28 mouse cellular contexts compared by ENCODE assay signal in the genomic region with DNA sequence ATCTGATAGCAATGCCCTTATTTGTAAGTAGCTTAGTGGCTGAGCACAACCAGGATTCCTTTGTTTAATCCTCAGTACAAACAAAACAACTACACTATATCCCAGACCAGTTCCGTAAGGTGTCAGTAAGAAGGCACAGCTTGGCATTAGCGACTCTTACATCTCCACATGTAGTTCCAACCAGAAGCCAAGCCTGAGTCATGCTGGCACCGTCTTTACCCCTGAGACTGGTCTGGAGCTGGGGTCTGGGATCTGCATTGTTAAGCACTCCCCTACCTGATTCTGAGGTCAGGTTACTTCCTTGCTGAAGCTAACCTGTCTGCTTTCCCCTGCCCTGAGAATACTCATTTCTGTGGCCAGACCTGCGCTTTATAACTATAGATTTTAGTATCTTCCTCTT. TPM values are rescaled to one million over a fixed set of nuclear protein-coding genes. Genes with fewer than 3 reads are reported as not detected.
DNase-seq lines count a peak whose midpoint lies in the region; ATAC-seq and TF ChIP-seq lines count a peak whose summit lies in the region.
"Had no signal": no experiment of that assay in that cellular context is flagged by ENCODE, and none has a peak within 500 bp of the region (broad histone marks: within the 10 kb centered on the region; RNA-seq: fewer than 3 reads in every experiment).

No protein-coding gene starts in this region.

- TF ChIP-seq POLR2A in thymus, adult 2 months (IDR thresholded peaks at IDR 0.05; ENCODE audit: control insufficient read depth, extremely low read depth, insufficient read depth, low read length, poor library complexity): no peak

- H3K4me1 ChIP-seq in heart, embryonic 12.5 days (replicated peaks): peaks cover 38% of the 10 kb centered on the region
- peaks cover 34% of the 10 kb centered on the region for H3K4me1 ChIP-seq in thymus, adult 2 months (replicated peaks; ENCODE audit: control insufficient read depth, insufficient read depth, low read length)
- H3K4me1 ChIP-seq: forebrain, embryonic 13.5 days had no signal

- 78% methylated on average over 4 of the region's 4 CpGs for WGBS in heart, embryonic 12.5 days
- WGBS in thymus, adult 2 months: 93% methylated on average over 4 of the region's 4 CpGs

- H3K27me3 ChIP-seq in heart, embryonic 12.5 days (replicated peaks): no peaks in the 10 kb centered on the region
- H3K27me3 ChIP-seq in thymus, adult 2 months (ENCODE audit: control insufficient read depth, insufficient read depth, low read length): no peaks in the 10 kb centered on the region
- H3K27me3 ChIP-seq: forebrain, embryonic 13.5 days; heart, embryonic 15.5 days; Patski had no signal

- H3K4me2 ChIP-seq in heart, embryonic 12.5 days: no peak overlapping the region
- H3K4me2 ChIP-seq: forebrain, embryonic 13.5 days; heart, embryonic 15.5 days; hindbrain, embryonic 14.5 days had no signal

- intact Hi-C loops in heart, postnatal 10 days (cut with DNase I): no loop called here
- intact Hi-C loops in left cerebral cortex, postnatal 36 days (cut with DNase I): no loop called here

- ATAC-seq in CD4-positive, CD25-positive, alpha-beta regulatory T cell, adult 4 months: no peak
- ATAC-seq in heart, embryonic 12.5 days (ENCODE audit: insufficient number of reproducible peaks, low FRiP score): no peak
- ATAC-seq: forebrain, embryonic 13.5 days; forebrain, embryonic 16.5 days; hindbrain, postnatal 0 days; inflammation-experienced regulatory T-cells, adult 6 months; intestine, embryonic 16.5 days; Patski had no signal

- DNase-seq in CD4-positive, CD25-positive, alpha-beta regulatory T cell, adult 2 months (ENCODE audit: low read depth, low spot score): peak; percentile 15
- no peak for DNase-seq in heart, postnatal 10 days
- no peak for DNase-seq in thymus, adult 2 months
- DNase-seq in thymus, postnatal 4 days: no peak
- DNase-seq in retina, postnatal 1 day: peak; percentile 12
- no peak for DNase-seq in left cerebral cortex, postnatal 36 days (ENCODE audit: low spot score in 2 of 2)
- DNase-seq: adrenal gland, adult 2 months; adrenal gland, postnatal 14 days; B cell, adult 2 months; cerebellum, adult 11-12 months; cerebellum, adult 8-10 months; cerebellum, postnatal 14 days; gastrocnemius, postnatal 14 days; heart, adult 2 months; heart, postnatal 14 days; heart, postnatal 4 days had no signal

- H3K9ac ChIP-seq in heart, embryonic 12.5 days: 0 out of 2 replicates have a peak overlapping the region, but pooled peaks have one; percentile 16
- H3K9ac ChIP-seq: forebrain, embryonic 13.5 days; heart, embryonic 15.5 days; hindbrain, embryonic 14.5 days had no signal

- H3K36me3 ChIP-seq in heart, embryonic 12.5 days: no peaks in the 10 kb centered on the region
- H3K36me3 ChIP-seq in thymus, adult 2 months (ENCODE audit: control insufficient read depth, insufficient read depth, low read length): no peaks in the 10 kb centered on the region
- H3K36me3 ChIP-seq: forebrain, embryonic 10.5 days; heart, embryonic 10.5 days; heart, embryonic 15.5 days had no signal

- no peak for TF ChIP-seq CTCF in thymus, adult 2 months (IDR thresholded peaks at IDR 0.05; ENCODE audit: borderline replicate concordance, control insufficient read depth, extremely low read depth, insufficient read depth, low read length, poor library complexity)

- no peak overlapping the region for H3K4me3 ChIP-seq in heart, embryonic 12.5 days
- H3K4me3 ChIP-seq in thymus, adult 2 months (ENCODE audit: control insufficient read depth, insufficient read depth, low read length): no peak overlapping the region
- H3K4me3 ChIP-seq: forebrain, embryonic 10.5 days; forebrain, embryonic 13.5 days; heart, adult 2 months; heart, embryonic 10.5 days; heart, embryonic 15.5 days had no signal

- H3K9me3 ChIP-seq in heart, embryonic 12.5 days (replicated peaks): no peaks in the 10 kb centered on the region
- H3K9me3 ChIP-seq: forebrain, embryonic 10.5 days; forebrain, embryonic 13.5 days; heart, embryonic 10.5 days; heart, embryonic 15.5 days had no signal

- no peak overlapping the region for H3K27ac ChIP-seq in heart, embryonic 12.5 days (ENCODE audit: poor library complexity, severe bottlenecking)
- H3K27ac ChIP-seq in thymus, adult 2 months (ENCODE audit: control insufficient read depth, insufficient read depth, low read length): peak overlapping the region; percentile 67; the same call in 1 of the 2 replicates
- H3K27ac ChIP-seq: forebrain, embryonic 13.5 days; heart, adult 2 months; heart, embryonic 10.5 days; heart, embryonic 15.5 days; hindbrain, embryonic 14.5 days; hindbrain, postnatal 0 days had no signal

RNA-seq across cellular contexts. Expression of a gene that starts 23.4 kb away (rescaled TPM):
- 100 to 1,000 TPM; 155 to 181 TPM for polyA plus RNA-seq in CD4-positive, CD25-positive, alpha-beta regulatory T cell, adult 4 months (2017; shearing (Covaris generic))
- polyA plus RNA-seq in heart, embryonic 12.5 days (2016; fragmentation: Nextera tagmentation; extraction: Ambion mirVana): 31.3 and 32.3 TPM in 2 replicates
- total RNA-seq in heart, postnatal 10 days (2021): 10 to 100 TPM; 25.9 to 26.5 TPM
- 171 and 197 TPM in 2 replicates for polyA plus RNA-seq in thymus, adult 2 months (2012; rRNA removed)
- 100 to 1,000 TPM; 495 to 546 TPM for total RNA-seq in left cerebral cortex, postnatal 36 days (2021)

RNA-seq across cellular contexts. Expression of a gene that starts 38.5 kb away (rescaled TPM):
- polyA plus RNA-seq in CD4-positive, CD25-positive, alpha-beta regulatory T cell, adult 4 months (2017; shearing (Covaris generic)): 10 to 100 TPM; 10.8 to 16.6 TPM
- polyA plus RNA-seq in heart, embryonic 12.5 days (2016; fragmentation: Nextera tagmentation; extraction: Ambion mirVana): 39.1 and 41.0 TPM in 2 replicates
- 10 to 100 TPM in 1 of 2 experiments, 1 to 10 TPM in 1; 7.7 to 10.5 TPM for total RNA-seq in heart, postnatal 10 days (2021)
- polyA plus RNA-seq in thymus, adult 2 months (2012; rRNA removed): 11.9 and 12.3 TPM in 2 replicates
- total RNA-seq in left cerebral cortex, postnatal 36 days (2021): 1 to 10 TPM; 6.5 to 7.5 TPM

Comparison
In these comparisons a context has a peak if more than half of its experiments do, and no peak if none do; other contexts are left out.
1. DNase-seq: peak in CD4-positive, CD25-positive, alpha-beta regulatory T cell, adult 2 months (single experiment) and retina, postnatal 1 day (single experiment); none in heart, postnatal 10 days (0 of 2), thymus, adult 2 months (single experiment), thymus, postnatal 4 days (single experiment) and left cerebral cortex, postnatal 36 days (0 of 2).